Mouse (Mus musculus): ENCODE measurements around the gene Fxn.

Gene Fxn

DNA sequence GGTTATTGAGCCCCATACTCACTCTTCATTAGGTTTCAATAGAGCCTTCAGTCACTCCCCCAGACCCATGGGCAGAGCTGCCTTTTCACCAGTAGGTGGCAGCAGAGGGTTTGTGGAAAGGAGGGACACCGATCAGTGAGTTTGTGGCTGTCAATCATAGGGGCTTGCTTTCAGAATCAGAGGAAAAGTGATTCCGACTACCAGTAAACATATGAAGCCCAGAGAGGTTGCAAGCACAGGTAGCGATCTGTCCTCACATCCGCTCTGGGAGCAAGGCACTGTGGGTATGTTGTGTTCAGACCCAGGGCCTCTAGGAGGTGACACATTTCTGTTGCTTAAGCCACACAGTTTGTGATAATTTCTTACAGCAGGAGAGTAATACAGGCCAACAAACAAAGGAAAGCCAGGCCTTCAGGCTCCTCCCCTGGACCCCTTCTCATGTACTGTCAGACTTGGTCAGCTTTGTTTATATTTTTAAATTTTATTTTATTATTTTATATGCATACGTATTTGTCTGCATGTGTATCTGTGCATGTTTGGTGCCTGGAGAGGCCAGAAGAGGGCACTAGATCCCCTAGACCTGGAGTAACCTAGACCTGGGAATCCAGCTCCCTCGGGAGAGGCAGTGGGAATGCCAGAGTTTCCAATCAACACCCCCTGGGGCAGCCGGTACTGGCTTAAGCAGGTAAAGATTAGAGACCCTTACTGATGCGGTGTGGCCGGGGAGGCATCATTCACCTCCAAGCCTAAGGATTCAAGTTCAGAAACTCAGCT is 20.8 kb upstream of the Fxn start:
- no peak for DNase-seq (ENCODE audit: extremely low read depth, low read depth, low spot score)

DNA sequence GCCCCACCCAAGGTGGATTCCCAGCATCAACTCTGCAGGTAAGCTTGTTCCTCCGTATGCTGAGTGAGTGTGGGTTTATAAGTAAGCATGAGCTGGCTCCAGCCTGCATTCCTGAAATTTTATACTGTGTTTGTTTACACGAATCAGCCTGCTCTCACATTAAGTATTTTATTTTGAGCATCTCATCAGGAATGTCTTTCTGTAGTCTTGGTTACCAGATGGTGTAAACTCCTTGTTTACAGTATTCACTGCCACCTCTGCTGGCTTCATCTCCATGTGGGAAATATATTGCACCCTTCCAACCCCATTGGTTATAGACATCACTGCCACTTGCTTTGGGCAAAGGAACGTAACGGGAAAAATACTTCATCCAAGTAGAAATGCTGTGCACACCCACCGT is 13.1 kb upstream of the Fxn start:
- no peak for DNase-seq (ENCODE audit: extremely low read depth, low read depth, low spot score)

DNA sequence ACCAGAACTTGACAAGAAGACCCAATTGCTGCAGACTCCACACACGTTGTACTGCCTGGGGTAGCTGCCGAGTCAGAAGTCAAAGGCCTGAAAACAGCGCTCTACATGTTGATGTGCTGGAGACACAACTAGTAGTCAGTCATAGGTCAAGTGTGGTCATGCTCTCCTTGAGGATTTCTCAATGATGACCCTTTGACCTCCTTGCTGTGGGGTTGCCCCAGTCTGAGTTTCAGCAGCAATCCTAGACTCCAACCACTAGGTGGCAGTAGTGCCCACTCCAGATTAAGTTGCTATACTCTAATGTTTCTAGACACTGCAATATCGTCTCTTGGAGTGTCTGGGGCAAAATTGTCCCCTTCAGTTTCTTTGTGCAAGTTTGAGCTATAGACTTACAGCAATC is 3.8 kb upstream of the Fxn start:
- no peak for DNase-seq (ENCODE audit: extremely low read depth, low read depth, low spot score)

DNA sequence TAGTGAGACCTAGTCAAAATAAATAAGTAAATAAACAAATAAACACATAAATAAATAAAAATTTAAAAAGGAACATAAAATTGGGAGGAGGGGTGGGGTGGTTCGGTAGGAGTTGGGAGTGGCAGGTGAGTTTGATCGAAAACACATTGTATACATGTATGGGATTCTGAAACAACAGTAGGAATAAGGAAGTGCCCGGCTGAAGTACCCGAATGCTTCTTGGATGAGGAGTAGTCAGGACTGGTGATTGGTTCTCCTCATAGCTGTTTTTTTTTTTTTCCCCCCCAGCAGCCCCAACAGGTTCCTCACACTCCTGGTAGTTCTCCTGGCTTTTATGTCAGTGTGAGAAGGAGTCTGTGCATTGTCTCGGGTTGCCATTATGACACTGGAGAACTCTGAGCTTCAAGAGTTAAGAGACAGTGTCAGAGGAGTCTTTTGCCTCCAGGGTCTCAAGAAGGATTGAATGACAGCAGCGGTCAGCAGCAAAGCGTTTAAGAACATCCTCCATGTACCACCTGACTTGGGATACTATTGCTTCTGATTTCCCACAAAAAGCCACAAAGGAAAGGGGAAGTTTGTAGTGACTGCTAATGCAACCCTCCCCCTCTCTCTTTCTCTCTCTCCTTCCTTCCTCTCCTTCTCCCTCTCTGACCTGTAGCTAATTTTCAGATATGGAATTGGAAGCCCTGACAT is 1.0 kb upstream of the Fxn start:
- DNase-seq (ENCODE audit: extremely low read depth, low read depth, low spot score): no peak

DNA sequence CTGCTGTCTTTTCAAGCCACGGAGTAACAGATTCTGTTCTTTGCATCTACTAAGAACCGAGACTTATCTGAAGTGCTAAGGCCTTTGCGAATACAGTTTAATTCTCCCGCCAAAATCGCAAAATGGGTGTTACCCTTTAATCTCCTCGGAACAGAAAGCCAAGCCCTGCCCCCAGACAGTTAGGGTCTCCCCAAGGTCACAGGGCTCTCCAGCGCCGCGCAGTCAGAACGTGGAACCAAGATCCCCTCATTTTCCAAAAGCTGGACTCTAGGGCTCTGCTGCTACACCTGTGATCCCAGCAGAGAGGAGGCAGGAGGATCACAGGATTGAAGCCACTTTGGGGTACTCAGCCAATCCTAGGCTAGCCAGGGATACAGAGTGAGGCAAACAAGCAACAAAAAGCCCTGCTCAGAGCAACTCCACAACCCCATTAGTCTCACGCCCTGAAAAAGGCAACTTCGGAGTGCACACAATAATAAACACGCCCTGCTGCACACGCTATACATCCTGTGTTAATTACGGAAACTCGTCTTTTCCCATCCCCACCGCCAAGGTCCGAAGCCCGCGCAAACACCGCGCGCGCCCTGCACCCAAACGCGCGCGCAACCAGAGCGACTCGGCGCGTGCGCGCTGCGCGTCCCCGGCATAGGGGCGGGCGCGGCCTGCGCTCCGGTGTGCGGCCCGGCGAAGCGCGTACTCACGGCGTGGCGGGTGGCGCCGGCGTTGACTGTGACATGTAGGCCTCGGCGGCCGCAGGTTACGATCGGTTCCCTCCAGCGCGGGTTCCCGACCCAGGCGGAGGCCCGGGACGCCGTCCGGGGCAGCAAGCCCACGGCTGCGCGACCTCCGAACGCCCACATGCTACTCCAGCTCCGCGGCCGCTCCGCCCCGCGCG is 452 bp downstream of the Fxn start:
- DNase-seq (ENCODE audit: extremely low read depth, low read depth, low spot score): no peak

DNA sequence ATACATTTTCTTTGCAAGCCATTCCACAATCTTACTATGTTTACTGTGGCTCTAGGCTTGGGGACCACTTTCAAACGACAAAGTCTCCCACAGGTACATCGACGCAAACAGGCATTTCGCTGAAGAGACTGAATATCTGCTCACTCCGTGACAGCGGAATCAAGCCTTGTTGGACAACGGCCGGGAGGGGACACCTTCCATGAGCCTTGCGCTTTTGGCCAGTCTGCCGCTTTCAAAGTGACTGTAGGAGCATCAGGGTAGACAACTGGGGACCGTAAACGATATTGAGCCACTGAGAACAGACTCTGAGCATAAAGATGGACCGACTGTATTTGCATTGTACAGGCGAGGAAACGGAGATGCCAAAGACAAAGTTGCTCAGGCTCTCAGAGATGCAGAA is 1.5 kb downstream of the Fxn start:
- no peak for DNase-seq (ENCODE audit: extremely low read depth, low read depth, low spot score)

DNA sequence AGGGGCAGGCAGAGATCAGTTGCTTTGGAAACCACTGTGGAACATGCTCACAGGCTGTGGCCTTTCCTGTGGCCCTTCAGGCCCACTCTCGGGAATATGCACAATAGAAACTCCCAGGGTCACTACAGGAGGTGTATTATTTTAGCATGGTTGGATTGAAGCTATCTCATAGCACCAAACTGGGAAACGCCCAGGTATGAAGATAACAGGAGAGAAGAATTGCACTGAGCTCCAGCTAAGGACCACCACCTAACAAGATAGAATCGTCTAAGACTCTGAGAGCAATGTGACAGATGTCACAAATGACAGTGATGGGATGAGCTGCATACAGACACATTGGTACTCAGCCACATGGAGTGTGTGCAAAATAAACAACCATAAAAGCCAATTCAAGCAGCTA is 6.1 kb downstream of the Fxn start:
- no peak for DNase-seq (ENCODE audit: extremely low read depth, low read depth, low spot score)

DNA sequence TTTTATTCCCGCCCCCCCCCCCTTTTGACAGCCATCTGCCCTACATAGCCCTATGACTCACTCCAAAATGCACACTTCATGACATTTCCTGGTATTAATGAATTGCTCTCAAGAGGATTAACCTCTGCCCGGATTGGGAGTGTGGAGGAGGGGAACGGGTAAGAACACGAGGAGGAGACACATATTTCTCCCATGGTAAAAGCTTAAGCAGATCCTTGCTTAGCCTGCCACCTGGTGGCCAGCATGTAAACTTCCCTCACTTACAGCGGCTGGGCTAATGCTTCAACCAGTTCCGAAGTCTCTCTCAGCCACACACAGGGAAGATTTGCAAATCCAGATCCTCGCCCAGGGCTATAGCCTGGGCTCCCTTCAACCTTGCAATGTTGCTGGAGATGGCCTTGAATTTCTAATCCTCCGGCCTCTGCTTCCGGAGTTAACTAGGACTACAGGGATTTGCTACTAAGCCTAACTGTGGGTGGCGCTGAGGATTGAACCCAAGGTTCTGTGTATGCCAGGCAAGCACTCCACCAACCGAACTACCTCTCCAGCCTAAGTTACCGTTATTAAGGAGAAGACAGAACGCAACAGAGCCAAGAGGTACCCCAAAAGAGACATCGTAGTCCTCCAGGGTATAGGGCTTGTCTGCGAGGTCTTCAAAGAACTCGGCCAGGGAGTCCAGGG is 8.5 kb downstream of the Fxn start:
- peak; percentile 80 for DNase-seq (ENCODE audit: extremely low read depth, low read depth, low spot score)

DNA sequence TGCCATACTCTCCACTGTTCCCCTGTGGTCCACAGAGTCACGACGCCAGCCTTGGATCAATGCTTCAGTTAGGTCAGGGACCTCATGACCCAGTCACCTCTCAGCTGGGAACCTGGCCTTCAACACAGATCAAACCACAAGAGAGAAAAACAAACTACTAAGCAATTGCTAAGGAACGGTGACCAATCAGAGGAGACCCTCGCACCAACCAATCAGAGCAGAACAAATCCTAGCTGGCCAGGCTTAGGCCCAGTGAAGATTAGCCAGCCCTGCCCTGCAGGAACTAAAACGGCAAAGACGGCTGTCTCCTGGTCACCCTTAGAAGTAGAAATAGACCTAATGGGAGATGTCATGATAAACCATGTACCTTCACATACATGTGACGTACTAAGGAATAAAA is 9.1 kb downstream of the Fxn start:
- DNase-seq (ENCODE audit: extremely low read depth, low read depth, low spot score): no peak

DNA sequence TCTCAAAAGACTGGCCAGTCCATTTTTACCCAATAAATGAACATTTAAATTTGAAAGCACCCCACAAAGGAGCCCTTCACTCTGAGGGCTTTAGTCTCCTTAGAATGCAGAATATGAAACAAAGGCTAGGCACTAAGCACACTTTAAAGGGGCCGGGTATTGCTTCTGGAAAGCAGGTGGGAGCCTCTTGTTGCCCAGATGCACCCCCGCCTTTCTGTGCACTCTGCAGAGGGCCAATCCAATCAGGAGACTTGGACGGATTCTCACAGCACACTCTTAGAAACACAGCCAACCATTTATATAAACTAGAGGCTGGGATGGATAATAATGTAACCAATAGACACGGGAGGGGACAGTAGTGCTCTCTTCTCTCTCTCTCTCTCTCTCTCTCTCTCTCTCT is 11.9 kb downstream of the Fxn start:
- no peak for DNase-seq (ENCODE audit: extremely low read depth, low read depth, low spot score)

DNA sequence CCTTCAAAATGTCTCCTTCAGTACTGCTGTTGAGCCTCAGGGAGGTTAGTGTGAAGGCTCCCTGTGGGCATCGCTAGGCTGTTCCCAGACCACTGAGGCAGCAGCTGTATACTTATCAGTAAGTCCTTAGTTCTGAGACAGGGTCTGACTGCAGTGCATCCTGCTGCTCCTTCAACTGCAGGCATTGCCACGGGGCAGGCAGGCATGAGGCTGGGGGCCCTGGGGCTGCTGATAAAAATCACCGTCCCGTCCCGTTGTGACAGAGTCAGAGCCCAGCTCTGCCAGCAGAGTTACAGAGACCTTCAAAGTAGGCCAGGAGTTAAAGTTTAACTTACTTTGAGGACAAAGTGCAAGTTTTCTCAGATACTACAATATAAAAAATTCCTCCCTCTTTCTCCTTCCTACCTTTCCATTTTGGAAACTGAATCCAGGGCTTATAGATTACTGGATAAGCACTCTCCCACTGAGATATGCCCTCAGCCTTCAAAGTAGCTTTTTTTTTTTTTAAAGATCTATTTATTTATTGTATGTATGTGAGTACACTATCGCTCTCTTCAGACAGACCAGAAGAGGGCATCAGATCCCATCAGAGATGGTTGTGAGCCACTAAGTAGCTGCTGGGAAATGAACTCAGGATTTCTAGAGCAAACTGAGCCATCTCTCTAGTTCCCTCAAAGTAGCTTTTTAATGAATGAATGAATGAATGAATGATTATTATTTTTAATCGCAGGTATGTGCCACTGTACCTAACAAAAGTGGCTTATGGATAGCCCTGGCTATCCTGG is 14.2 kb downstream of the Fxn start:
- DNase-seq (ENCODE audit: extremely low read depth, low read depth, low spot score): no peak

DNA sequence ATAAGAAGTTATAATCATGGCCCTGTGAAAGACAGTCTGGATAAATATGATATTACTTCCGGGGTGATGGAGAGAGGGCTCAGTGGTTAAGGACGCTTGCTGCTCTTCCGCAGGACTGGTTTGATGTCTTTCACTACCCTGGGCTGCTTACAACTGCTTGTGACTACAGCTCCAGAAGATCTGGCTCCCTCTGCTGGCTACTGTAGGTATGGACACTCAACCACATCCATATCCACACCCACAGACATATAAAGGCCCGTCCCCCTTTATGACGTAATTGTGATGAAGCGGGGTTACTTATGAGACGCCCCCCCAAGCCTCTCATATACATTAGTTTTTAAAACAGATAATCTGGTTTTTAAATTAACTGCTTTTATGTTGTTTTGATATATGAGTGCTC is 15.4 kb downstream of the Fxn start:
- no peak for DNase-seq (ENCODE audit: extremely low read depth, low read depth, low spot score)

DNA sequence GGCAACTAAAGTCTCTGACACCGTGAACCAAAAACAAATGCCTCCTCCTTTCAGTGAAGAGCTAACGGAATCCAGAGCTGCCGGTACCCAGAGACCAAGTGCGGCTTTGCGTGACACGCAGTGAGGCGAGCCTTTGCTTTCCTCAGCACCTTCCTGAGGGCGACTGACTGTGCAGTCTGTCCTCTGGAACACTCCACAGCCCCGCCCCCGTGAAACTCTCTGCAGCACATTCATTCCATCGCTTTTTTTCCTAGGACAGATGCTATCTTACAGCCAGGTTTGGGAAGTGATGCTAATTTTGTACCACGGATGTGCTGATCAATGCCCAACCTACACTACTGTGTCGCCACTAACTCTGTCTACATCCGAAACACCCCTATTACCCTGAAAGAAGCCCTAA is 17.7 kb downstream of the Fxn start:
- DNase-seq (ENCODE audit: extremely low read depth, low read depth, low spot score): no peak

DNA sequence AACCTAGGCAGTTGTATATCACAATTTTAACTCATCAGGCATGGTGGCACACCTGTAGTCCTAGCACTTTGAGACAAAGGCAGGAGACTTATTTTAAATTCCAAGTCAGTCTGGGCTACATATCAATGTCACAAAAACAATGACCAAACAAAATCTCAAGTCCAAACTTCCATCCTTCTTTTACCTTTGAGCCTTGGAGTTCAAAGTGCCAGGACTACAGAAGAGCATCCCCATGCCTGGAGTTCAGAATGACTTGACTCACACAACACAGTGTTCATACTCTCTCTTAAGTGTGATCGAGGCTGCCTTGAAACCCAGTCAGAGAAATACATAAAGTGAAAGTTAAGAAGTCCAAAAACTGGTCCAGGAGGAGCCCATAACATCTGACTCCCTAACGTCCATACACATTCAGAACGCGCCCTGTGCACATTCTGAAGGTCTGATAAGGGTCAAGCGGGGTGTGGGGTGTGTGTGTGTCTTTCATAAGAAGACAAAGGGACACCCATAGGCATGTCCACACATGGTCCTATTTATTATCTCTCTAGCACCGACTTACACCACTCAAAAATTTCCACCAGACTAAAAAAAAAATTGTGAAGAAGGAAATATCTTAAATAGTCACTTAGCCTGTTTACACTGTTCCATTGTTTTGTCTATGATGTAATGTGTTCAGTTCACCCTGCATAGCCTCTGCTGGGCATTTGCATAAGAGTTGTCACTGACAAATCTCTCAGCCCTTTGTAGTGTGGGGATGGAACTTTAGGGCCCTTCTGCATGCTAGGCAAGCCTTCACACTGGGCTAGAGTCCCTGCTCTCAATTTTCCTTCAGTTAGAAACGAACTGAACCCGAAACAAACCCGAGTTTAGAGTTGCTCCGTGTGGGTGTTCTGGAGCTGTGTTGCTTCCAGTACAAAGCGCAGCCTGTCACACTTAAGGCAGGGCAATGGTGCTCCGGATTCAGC is 20.7 kb downstream of the Fxn start:
- no peak for DNase-seq (ENCODE audit: extremely low read depth, low read depth, low spot score)

DNA sequence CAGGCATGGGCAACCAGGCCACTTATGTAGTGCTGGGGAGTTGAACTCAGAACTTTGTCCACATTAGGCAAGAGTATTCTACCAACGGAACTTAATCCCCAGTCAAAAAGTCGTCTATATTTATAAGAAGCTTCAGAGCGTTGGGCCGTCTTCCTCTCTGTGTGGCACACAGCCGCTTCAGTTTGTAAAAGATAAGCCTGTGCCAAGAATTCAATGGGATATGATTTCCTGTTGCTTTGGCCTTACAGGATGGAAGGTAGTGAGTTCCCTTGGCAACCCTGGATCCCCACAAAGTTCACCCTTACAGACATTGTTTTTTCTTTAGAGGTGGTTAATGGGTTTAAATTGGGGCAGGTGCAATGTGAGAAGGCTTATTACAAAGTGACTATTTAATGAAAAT is 22.0 kb downstream of the Fxn start:
- DNase-seq (ENCODE audit: extremely low read depth, low read depth, low spot score): no peak

DNA sequence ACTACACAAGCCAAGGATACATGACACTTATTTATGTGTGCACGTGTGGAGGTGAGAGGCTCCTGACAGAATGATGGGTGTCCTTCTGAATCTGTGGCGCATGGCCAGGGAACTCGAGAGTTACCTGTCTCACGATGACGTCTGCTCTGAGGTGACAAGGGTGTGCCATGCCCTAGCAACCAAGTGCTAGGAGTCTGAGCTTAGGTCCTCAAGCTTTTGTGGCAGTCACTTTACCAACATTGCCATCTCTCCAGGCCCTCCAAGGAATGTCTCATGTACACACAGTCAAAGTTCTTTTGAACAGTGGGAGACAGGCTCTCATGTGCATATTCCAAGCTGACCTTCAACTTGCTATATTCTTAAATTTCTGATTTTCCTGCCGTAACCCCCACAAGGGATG is 22.4 kb downstream of the Fxn start:
- DNase-seq (ENCODE audit: extremely low read depth, low read depth, low spot score): no peak

DNA sequence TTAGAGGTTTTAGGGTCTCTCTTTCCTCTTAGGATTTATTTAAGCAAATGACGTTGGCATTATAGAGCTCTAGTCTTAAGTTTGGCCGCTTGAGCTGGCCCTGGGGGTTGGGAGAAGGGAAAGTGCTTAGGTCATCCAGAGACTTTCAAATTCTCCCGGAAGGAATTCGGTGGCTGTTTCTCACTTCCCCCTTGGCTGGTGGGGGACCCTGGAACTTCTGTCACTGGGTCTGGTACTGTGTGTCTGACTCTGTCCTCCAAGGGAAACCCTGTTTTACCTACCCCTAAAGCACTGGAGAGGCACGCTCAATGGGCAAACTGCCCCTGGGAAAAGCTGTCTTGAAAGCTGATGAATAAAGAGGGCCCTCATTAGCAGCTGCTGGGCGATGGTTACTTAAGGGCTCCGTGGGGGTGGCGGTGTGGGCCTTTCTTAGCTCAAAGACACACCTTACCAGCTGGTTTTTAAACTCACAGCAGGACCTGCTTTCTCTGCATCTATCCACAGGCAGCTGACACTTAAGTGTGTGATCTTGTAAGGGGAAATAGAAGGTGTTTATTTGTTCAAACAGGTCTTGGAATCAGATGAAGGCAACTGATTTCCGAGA is 26.6 kb downstream of the Fxn start:
- DNase-seq (ENCODE audit: extremely low read depth, low read depth, low spot score): no peak

DNA sequence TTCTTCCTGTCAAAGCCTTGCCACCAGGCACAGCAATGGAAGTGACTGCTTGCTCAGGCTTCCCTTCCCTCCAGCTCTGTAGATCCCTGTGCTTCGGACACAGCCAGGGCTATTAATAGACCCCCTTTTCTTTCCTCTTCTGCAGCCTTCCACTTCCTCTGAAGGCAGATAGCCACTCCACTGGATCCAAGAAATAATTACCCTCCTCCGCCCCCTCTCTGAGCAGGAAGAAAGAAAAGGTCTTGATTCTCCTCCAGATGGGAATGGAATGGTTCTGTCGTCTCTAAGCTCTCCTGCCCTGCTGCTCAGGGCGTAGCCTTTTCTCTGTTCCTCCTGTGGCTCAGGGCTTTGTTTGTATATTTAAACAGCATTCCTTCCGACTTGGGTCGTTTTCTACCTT is 28.5 kb downstream of the Fxn start:
- DNase-seq (ENCODE audit: extremely low read depth, low read depth, low spot score): no peak

DNA sequence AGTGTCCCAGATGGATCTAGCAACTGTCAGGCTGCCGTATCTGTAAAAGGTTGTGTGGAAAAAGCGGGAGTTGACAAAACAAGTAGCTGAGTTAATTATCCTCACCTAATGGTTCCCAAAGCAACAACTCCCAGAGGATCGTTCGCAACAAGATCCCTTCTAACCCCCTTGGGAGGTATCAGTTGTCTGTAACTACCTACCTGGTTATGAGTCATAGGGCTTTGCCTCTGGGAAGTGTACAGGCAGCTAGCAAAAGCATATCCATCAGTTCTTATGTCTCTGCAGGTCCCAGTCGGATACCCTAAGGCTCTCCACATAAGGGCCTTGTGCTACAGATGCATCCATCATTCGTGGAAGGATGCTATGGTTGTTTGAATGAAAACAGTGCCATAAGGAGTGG is 37.1 kb downstream of the Fxn start:
- no peak for DNase-seq (ENCODE audit: extremely low read depth, low read depth, low spot score)

All from fat pad, adult 2 months (tissue).